Mouse (Mus musculus): ENCODE data around the gene Gm20388.

DNA sequence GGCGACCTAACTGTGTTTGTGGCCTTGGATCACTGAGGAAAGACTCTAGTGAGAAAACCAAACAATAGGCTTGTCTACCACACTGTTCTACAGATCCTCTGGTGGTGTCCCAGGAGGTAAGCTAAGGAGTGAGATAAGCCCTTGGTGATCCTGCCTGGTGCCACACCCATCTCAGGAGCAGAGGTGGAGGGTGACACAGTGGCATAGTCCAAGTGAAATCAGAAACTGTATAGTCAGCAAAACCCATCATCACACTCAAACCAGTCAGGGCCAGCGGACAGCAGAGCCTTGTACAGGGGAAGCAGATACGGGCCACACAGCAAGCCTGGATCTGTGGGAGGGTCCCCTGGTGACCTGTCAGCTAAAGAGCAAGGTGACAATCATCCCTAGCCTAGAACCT lies 1454.5 kb downstream of the Gm20388 start:
- no peak for TF ChIP-seq CTCF (IDR thresholded peaks at IDR 0.05; ENCODE audit: low read depth, low read length)
- TF ChIP-seq EP300 (IDR thresholded peaks at IDR 0.05; ENCODE audit: insufficient read depth, low read depth, low read length) = no peak

All from ES-Bruce4 (cell line).